Mouse (Mus musculus) spleen, adult 2 months (tissue): ENCODE data around the gene Fbxl14. TPM values are rescaled to one million over a fixed set of nuclear protein-coding genes. Genes with fewer than 3 reads are reported as not detected.
"Not testable (repeated sequence)": the region's sequence is repeated elsewhere in the genome, so short reads cannot be mapped to it uniquely, and the experiment has no call there.

Source experiments
- DNase-seq, 2 experiments: peaks; one replicate each; pipeline versions ENCODE4 v3.0.0 to v3.0.0-alpha.2; 2012 to 2021; ENCODE audit warnings: low spot score in 2 of 2, low read depth in 1 of 2
- H3K27ac ChIP-seq: fragments of 200-500 bp; 2 replicates; pipeline ENCODE4 v1.5.1; 2012; ENCODE audit warnings: low read length, inconsistent platforms; ENCODE audit not compliant: insufficient read depth
- H3K27me3 ChIP-seq: fragments of 200-500 bp; 2 replicates; pipeline ENCODE4 v1.6.1; 2012; ENCODE audit warnings: mild to moderate bottlenecking, moderate library complexity, low read length, inconsistent platforms; ENCODE audit not compliant: control insufficient read depth, insufficient read depth
- H3K36me3 ChIP-seq: fragments of 200-500 bp; 2 replicates; pipeline ENCODE4 v1.6.1; 2012; ENCODE audit warnings: mild to moderate bottlenecking, low read length, inconsistent platforms; ENCODE audit not compliant: control insufficient read depth, insufficient read depth
- H3K4me1 ChIP-seq: fragments of 200-500 bp; 2 replicates; pipeline ENCODE4 v1.6.1; 2011; ENCODE audit warnings: inconsistent platforms; ENCODE audit not compliant: control insufficient read depth, insufficient read depth, insufficient read length
- H3K4me3 ChIP-seq: fragments of 200-500 bp; 2 replicates; pipeline ENCODE4 v1.5.1; 2011; ENCODE audit warnings: mild to moderate bottlenecking, inconsistent platforms; ENCODE audit not compliant: insufficient read depth, insufficient read length; ENCODE audit errors: extremely low read depth
- CTCF ChIP-seq: fragments of 200-500 bp; IDR thresholded peaks from 2 replicates; pipeline ENCODE4 v1.5.1; 2011; ENCODE audit warnings: mild to moderate bottlenecking, inconsistent platforms; ENCODE audit not compliant: insufficient read depth, insufficient read length, insufficient replicate concordance; ENCODE audit errors: extremely low read depth
- POLR2A ChIP-seq: fragments of 200-500 bp; IDR thresholded peaks from 2 replicates; pipeline ENCODE4 v1.6.1; 2011; ENCODE audit warnings: low read depth, low read length, inconsistent platforms
- WGBS: fragments of 180-500 bp; shearing (Covaris S2); methylation state at CpG from one replicate; pipeline ENCODE4 v1.1.7; 2018; 5-methylcytosine and 5-hydroxymethylcytosine counted together
- polyA plus RNA-seq: library from polyadenylated mRNA; depleted of rRNA; stranded (reverse); fragments of >200 nt; gene quantifications from 2 replicates; pipeline ENCODE4 v1.2.3, GENCODE M21; 2012

Fbxl14 gene
- polyA plus RNA-seq, 1 experiment, result 83.8 TPM

DNA sequence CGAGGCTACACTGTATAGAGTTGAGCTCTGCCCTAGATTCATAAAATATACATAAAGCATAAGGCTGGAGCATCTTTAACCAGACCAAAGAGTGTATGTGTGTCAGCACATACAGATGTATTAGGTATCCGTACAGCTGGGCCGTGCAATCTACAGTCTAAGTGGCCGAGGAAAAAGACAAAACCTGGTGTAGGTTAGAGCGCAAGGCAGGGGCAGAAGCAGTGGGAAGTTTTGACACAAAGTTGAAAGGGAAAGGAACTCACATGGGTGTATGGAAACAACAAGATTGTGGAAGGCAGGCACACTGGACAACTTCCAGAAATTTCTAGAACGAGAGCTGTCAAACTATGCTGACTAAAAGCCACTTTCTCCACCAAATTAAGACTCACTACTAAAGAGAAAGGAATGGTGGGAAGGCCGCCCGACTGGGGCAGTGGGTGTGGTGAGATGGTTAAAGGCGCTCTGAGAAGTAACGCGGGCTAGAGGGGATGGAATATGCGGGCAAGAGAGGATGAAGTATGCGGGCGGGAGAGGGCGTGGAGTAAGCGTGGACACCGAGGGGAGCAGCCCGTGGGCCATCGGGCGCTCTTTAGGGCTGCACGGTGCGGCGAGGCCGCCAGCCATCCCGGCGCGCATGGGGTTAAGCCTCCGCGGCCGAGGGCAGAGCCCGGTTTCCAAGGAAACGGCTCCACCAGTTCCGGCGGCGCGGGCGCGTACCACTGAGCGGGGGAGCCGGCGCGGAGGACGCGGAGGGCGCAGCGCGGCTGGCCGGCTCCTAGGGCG is 717 bp upstream of the Fbxl14 start:
- peak; percentile 61 to 78 for DNase-seq
- under 1% methylated on average over 37 of the region's 49 CpGs for WGBS
- no peaks in the 10 kb centered on the region for H3K27me3 ChIP-seq
- H3K27ac ChIP-seq, result peak overlapping the region; percentile 100
- H3K4me3 ChIP-seq, result peak overlapping the region; percentile 100
- TF ChIP-seq POLR2A, result no peak
- no peak for TF ChIP-seq CTCF
- peaks cover 2% of the 10 kb centered on the region for H3K36me3 ChIP-seq
- H3K4me1 ChIP-seq, result peaks cover 7% of the 10 kb centered on the region; the same call in 1 of the 2 replicates

DNA sequence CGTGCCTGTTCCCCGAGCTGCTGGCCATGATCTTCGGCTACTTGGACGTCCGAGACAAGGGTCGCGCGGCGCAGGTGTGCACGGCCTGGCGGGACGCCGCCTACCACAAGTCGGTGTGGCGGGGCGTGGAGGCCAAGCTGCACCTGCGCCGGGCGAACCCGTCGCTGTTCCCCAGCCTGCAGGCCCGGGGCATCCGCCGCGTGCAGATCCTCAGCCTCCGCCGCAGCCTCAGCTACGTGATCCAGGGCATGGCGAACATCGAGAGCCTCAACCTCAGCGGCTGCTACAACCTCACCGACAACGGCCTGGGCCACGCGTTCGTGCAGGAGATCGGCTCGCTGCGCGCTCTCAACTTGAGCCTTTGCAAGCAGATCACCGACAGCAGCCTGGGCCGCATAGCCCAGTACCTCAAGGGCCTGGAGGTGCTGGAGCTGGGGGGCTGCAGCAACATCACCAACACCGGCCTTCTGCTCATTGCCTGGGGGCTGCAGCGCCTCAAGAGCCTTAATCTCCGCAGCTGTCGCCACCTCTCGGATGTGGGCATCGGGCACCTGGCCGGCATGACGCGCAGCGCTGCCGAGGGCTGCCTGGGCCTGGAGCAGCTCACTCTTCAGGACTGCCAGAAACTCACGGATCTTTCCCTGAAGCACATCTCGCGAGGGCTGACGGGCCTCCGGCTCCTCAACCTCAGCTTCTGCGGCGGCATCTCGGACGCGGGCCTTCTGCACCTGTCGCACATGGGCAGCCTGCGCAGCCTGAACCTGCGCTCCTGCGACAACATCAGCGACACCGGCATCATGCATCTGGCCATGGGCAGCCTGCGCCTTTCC is 623 bp downstream of the Fbxl14 start:
- TF ChIP-seq CTCF (no peak), POLR2A (no peak; the same call in 1 of the 2 replicates)
- peaks cover 7% of the 10 kb centered on the region; the same call in 1 of the 2 replicates for H3K4me1 ChIP-seq
- under 1% methylated on average over 70 of the region's 70 CpGs for WGBS
- H3K36me3 ChIP-seq, result peaks cover 3% of the 10 kb centered on the region
- H3K27me3 ChIP-seq, result no peaks in the 10 kb centered on the region
- peak overlapping the region; percentile 100 for H3K4me3 ChIP-seq
- H3K27ac ChIP-seq, result peak overlapping the region; percentile 95
- DNase-seq, result peak; percentile 38 to 56

DNA sequence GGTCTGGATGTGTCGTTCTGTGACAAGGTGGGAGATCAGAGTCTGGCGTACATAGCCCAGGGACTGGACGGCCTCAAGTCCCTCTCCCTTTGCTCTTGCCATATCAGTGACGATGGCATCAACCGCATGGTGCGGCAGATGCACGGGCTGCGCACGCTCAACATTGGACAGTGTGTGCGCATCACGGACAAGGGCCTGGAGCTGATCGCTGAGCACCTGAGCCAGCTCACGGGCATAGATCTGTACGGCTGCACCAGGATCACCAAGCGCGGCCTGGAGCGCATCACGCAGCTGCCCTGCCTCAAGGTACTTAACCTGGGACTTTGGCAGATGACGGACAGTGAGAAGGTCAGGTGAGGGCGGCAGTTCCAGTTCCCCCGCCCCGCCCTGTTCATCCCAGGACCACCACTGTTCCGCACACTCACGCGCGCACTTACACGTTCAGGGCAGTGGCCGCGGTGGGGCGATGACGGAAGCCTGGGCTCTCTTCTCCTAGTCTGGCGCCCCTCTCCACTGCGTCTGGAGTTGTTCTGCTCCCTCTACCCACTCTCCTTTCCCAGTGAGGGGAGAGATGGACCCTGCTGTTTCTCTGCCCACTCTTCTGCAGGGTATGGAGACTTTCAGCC is 1.4 kb downstream of the Fbxl14 start:
- WGBS, result under 1% methylated on average over 33 of the region's 33 CpGs

DNA sequence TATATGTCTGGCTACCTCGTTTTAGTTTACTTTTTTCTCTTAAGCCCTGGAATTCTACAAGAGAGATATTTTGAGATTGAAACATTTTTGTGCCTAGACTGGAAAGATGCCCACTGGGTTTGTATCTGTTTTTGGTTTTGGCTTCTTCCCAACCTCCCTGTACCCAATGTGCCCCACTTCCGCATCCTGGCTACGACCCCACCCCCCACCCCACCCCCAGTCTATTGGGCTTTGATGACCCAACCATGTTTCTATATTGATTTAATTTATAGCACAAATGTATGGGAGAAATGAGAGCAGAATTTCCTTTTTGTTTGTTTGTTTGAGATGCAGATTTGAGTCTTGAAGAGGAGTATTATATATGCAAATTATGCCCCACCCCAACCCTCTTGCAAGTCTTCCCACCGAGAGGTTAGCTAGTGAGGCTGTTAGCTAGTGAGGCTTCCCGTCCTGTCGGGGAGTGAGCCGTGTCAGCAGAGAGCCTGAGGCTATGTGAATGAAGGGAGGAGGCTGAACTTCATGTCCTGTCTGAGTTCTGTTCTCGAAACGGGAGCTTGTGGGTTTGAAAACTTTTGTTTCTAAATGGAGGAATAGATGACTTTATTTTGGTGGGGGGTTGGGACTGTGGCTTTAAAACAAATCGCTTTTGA is 2.4 kb downstream of the Fbxl14 start:
- H3K4me3 ChIP-seq, result peak overlapping the region; percentile 14; the same call in 1 of the 2 replicates
- H3K4me1 ChIP-seq, H3K27me3 ChIP-seq, H3K36me3 ChIP-seq, H3K27ac ChIP-seq: not testable (repeated sequence)
- WGBS, result 2% methylated on average over 10 of the region's 10 CpGs
- DNase-seq, result peak in 1 of 2 experiments; percentile 43

More for the DNA sequence above, 1.4 kb downstream of the Fbxl14 start:
- DNase-seq, result peak in 1 of 2 experiments; percentile 27
- Histone ChIP-seq H3K27me3 (no peaks in the 10 kb centered on the region), H3K36me3 (peaks cover 3% of the 10 kb centered on the region), H3K4me1 (peaks cover 7% of the 10 kb centered on the region; the same call in 1 of the 2 replicates), H3K27ac (peak overlapping the region; percentile 95), H3K4me3 (peak overlapping the region; percentile 100)
- TF ChIP-seq POLR2A, result no peak
- TF ChIP-seq CTCF, result no peak

DNA sequence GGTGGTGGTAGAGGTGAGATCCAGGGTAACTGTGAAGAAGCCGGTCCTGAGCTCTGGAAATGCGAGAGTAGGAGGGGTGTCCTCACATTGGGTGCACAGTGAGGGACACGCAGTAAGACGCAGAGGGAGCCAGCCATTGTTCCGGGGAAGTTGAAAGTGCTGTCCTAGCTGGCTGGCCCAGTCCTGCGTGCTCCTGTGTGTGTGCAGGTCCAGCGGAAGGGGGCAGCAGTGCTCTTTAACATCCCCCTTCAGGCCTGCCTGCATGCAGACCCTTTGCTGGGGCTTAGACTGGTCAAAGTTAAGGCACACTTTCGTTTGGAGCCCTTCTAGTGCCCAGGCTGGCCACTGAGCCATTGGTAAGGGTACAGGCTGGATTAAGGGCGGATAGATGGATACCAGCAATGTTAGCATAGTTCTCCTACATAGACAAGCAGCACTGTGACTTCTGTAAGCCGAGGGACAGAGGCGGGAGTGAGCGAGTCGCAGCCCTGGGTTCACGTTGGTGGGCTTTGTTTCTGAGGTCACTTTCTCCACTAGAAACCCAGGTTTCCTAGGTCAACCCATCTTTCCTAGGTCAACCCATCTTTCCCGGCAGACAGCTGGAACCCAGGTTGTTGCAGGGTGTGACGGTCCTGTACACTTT is 3.6 kb downstream of the Fbxl14 start:
- DNase-seq, result peak in 1 of 2 experiments; percentile 25
- TF ChIP-seq POLR2A (no peak), CTCF (no peak)
- H3K27ac ChIP-seq, result peak overlapping the region; percentile 15; the same call in 1 of the 2 replicates
- peaks cover 3% of the 10 kb centered on the region for H3K36me3 ChIP-seq
- no peaks in the 10 kb centered on the region for H3K27me3 ChIP-seq
- no peak overlapping the region for H3K4me3 ChIP-seq
- peaks cover 7% of the 10 kb centered on the region; the same call in 1 of the 2 replicates for H3K4me1 ChIP-seq
- 76% methylated on average over 16 of the region's 16 CpGs for WGBS

DNA sequence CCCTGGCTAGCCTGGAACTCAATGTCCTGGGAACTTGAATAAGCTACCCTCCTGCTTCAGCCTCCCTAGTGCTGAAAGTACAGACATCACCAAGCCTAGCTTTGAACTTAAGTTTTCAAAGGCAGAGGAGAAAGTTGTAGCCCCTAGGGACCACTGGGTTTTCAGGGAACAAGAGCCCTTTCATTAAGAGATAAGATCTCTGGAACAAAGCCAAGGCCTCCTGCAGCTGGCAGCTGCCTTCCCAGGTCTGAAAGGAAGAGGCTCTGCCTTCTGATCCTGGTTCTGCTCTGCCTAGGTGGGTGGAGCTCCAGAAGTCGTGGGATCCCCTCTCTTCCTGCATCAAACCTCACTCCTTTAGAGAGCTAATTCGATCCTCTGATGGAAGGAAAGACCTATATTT is 6.0 kb downstream of the Fbxl14 start:
- WGBS, result 6% methylated on average over 2 of the region's 2 CpGs
- H3K27ac ChIP-seq, result no peak overlapping the region
- TF ChIP-seq CTCF, result no peak
- no peak for TF ChIP-seq POLR2A
- H3K4me3 ChIP-seq, result no peak overlapping the region
- no peak for DNase-seq
- peaks cover 3% of the 10 kb centered on the region for H3K36me3 ChIP-seq
- H3K27me3 ChIP-seq, result no peaks in the 10 kb centered on the region
- H3K4me1 ChIP-seq, result peaks cover 5% of the 10 kb centered on the region; the same call in 1 of the 2 replicates
